Mouse (Mus musculus) spleen, adult 2 months (tissue): ENCODE data around the gene Hdac9.

Experiments used
- CTCF ChIP-seq: fragments of 200-500 bp; IDR thresholded peaks from 2 replicates; pipeline ENCODE4 v1.5.1; 2011; ENCODE audit warnings: mild to moderate bottlenecking, inconsistent platforms; ENCODE audit not compliant: insufficient read depth, insufficient read length, insufficient replicate concordance; ENCODE audit errors: extremely low read depth
- POLR2A ChIP-seq: fragments of 200-500 bp; IDR thresholded peaks from 2 replicates; pipeline ENCODE4 v1.6.1; 2011; ENCODE audit warnings: low read depth, low read length, inconsistent platforms

GRCm38 (mm10) chr12:34191246-34191645 is 725.6 kb downstream of the Hdac9 start:
- TF ChIP-seq POLR2A (no peak), CTCF (no peak)
